Comparison of ENCODE assay signal across 8 mouse cellular contexts in the genomic region with DNA sequence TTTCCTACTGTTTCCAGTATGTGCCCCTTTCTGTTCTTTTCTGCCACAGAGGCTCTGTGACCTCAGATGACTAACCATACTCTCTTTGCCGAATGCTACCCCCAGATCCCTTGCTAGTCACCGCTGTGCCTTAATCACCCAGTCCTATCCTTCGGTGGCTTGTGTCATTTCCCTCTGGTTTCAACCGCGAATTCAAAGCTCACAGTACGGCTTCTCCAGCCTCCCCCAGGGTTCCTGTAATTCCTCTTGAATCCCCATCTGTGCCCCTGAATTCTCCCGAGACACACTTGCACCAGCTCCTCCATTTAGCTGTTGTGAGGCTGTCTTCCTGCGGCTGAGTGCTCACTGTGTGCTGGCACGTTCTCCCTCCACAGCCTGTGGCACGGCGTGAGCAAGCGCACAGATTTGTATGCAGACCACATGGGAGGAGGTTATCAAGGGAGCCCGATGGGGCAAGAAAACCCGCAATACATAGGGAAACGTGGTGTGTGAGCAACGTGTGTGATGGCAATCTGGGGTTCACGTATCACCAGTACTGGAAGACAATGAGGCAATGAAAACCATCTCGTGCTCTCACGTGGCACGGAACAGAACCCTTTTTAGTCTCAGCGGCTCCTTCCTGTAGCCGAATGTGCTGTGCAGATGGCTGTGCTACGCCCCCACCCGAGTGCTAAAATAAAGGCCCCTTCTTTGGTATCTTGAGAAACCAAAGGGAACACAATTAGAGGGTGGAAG.
DNase-seq lines count a peak whose midpoint lies in the region; ATAC-seq and TF ChIP-seq lines count a peak whose summit lies in the region.

No protein-coding gene starts in this region.

- no peak for TF ChIP-seq CTCF in liver, adult 2 months (IDR thresholded peaks at IDR 0.05; ENCODE audit: low read depth, low read length)
- no peak for TF ChIP-seq CTCF in cortical plate, adult 2 months (IDR thresholded peaks at IDR 0.05; ENCODE audit: extremely low read depth, insufficient read depth, low read length)

- no peaks in the 10 kb centered on the region for H3K27me3 ChIP-seq in liver, adult 2 months (ENCODE audit: control insufficient read depth, insufficient read depth, low read length)
- peaks cover 6% of the 10 kb centered on the region; the same call in 1 of the 2 replicates for H3K27me3 ChIP-seq in heart, embryonic 12.5 days (replicated peaks)
- H3K27me3 ChIP-seq in midbrain, embryonic 13.5 days: peaks cover 20% of the 10 kb centered on the region
- H3K27me3 ChIP-seq in stomach, embryonic 15.5 days (replicated peaks): no peaks in the 10 kb centered on the region

- H3K9ac ChIP-seq in liver, adult 2 months (ENCODE audit: low read depth, low read length): no peak overlapping the region
- peak overlapping the region; percentile 55; the same call in 1 of the 2 replicates for H3K9ac ChIP-seq in heart, embryonic 12.5 days
- H3K9ac ChIP-seq in midbrain, embryonic 13.5 days (replicated peaks): peak overlapping the region; percentile 67
- no peak overlapping the region for H3K9ac ChIP-seq in stomach, embryonic 15.5 days

- H3K4me1 ChIP-seq in liver, adult 2 months (ENCODE audit: control insufficient read depth, insufficient read depth, low read length): no peaks in the 10 kb centered on the region
- peaks cover 6% of the 10 kb centered on the region for H3K4me1 ChIP-seq in cortical plate, adult 2 months (ENCODE audit: control insufficient read depth, insufficient read depth, low read length)
- H3K4me1 ChIP-seq in heart, embryonic 12.5 days (replicated peaks): peaks cover 18% of the 10 kb centered on the region
- peaks cover 19% of the 10 kb centered on the region for H3K4me1 ChIP-seq in midbrain, embryonic 13.5 days (replicated peaks)
- H3K4me1 ChIP-seq in stomach, embryonic 15.5 days: 0 out of 2 replicates have a peak, but pooled peaks cover 3% of the 10 kb centered on the region

- 0 out of 2 replicates have a peak overlapping the region, but pooled peaks have one; percentile 18 for H3K4me3 ChIP-seq in liver, adult 2 months (ENCODE audit: insufficient read depth, low read depth, low read length)
- H3K4me3 ChIP-seq in cortical plate, adult 2 months (ENCODE audit: insufficient read depth, low read length): peak overlapping the region; percentile 5; the same call in 1 of the 2 replicates
- H3K4me3 ChIP-seq in heart, embryonic 12.5 days: peak overlapping the region; percentile 36
- peak overlapping the region; percentile 30 for H3K4me3 ChIP-seq in midbrain, embryonic 13.5 days (replicated peaks)
- no peak overlapping the region for H3K4me3 ChIP-seq in stomach, embryonic 15.5 days (replicated peaks)

- no peak for ATAC-seq in heart, embryonic 12.5 days (ENCODE audit: insufficient number of reproducible peaks, low FRiP score)
- ATAC-seq in midbrain, embryonic 13.5 days: peak; percentile 88
- ATAC-seq in stomach, embryonic 15.5 days (ENCODE audit: insufficient read depth, low FRiP score, low read depth): no peak

- no peaks in the 10 kb centered on the region for H3K36me3 ChIP-seq in liver, adult 2 months (ENCODE audit: control insufficient read depth, insufficient read depth, low read length)
- no peaks in the 10 kb centered on the region for H3K36me3 ChIP-seq in heart, embryonic 12.5 days
- H3K36me3 ChIP-seq in midbrain, embryonic 13.5 days: no peaks in the 10 kb centered on the region
- H3K36me3 ChIP-seq in stomach, embryonic 15.5 days: no peaks in the 10 kb centered on the region

- H3K27ac ChIP-seq in liver, adult 2 months (replicated peaks; ENCODE audit: insufficient read depth, low read depth, low read length): no peak overlapping the region
- H3K27ac ChIP-seq in cortical plate, adult 2 months (ENCODE audit: insufficient read depth, low read length): peak overlapping the region; percentile 79
- H3K27ac ChIP-seq in heart, embryonic 12.5 days (ENCODE audit: poor library complexity, severe bottlenecking): no peak overlapping the region
- H3K27ac ChIP-seq in midbrain, embryonic 13.5 days: peak overlapping the region; percentile 94
- H3K27ac ChIP-seq in stomach, embryonic 15.5 days: no peak overlapping the region

- DNase-seq in liver, adult 2 months (ENCODE audit: extremely low read depth, low read depth, low spot score): no peak
- DNase-seq in liver: no peak
- DNase-seq in left cerebral cortex, adult 18-20 months (ENCODE audit: low spot score in 2 of 2): peak; percentile 81 to 89
- no peak for DNase-seq in urinary bladder, postnatal 10 days (ENCODE audit: low spot score)

- no peak for TF ChIP-seq POLR2A in liver, adult 2 months (IDR thresholded peaks at IDR 0.05; ENCODE audit: extremely low read depth, insufficient read depth, low read length)
- TF ChIP-seq POLR2A in cortical plate, adult 2 months (IDR thresholded peaks at IDR 0.05; ENCODE audit: extremely low read depth, insufficient read depth, low read length): peak; percentile 50; the same call in 1 of the 2 replicates

- H3K79me2 ChIP-seq in liver, adult 2 months (ENCODE audit: control insufficient read depth, insufficient read depth, low read length): no peaks in the 10 kb centered on the region

- H3K9me3 ChIP-seq in heart, embryonic 12.5 days (replicated peaks): no peaks in the 10 kb centered on the region
- H3K9me3 ChIP-seq in midbrain, embryonic 13.5 days: no peaks in the 10 kb centered on the region
- no peaks in the 10 kb centered on the region for H3K9me3 ChIP-seq in stomach, embryonic 15.5 days

- 28% methylated on average over 24 of the region's 24 CpGs for WGBS in liver, adult 2 months
- 4% methylated on average over 24 of the region's 24 CpGs for WGBS in heart, embryonic 12.5 days
- WGBS in midbrain, embryonic 13.5 days: 1% methylated on average over 24 of the region's 24 CpGs
- WGBS in stomach, embryonic 15.5 days: 16% methylated on average over 24 of the region's 24 CpGs

- peak overlapping the region; percentile 74 for H3K4me2 ChIP-seq in heart, embryonic 12.5 days
- H3K4me2 ChIP-seq in midbrain, embryonic 13.5 days (replicated peaks): peak overlapping the region; percentile 58
- H3K4me2 ChIP-seq in stomach, embryonic 15.5 days: peak overlapping the region; percentile 43

Comparison
In these comparisons a context has a peak if more than half of its experiments do, and no peak if none do; other contexts are left out.
1. DNase-seq: peak in left cerebral cortex, adult 18-20 months (2 of 2); none in liver, adult 2 months (single experiment), liver (single experiment) and urinary bladder, postnatal 10 days (single experiment).
2. H3K27ac ChIP-seq: peak in cortical plate, adult 2 months (single experiment) and midbrain, embryonic 13.5 days (single experiment); none in liver, adult 2 months (single experiment), heart, embryonic 12.5 days (single experiment) and stomach, embryonic 15.5 days (single experiment).
3. H3K9ac ChIP-seq: peak in heart, embryonic 12.5 days (single experiment) and midbrain, embryonic 13.5 days (single experiment); none in liver, adult 2 months (single experiment) and stomach, embryonic 15.5 days (single experiment).
4. Peak in every context shown above with its lines, with median percentiles within 50 percentile points of each other: H3K4me2 ChIP-seq.